18 mouse cellular contexts compared by ENCODE assay signal in genomic region chr13:35129475-35129874, GRCm38 (mm10).
DNase-seq lines count a peak whose midpoint lies in the region; ATAC-seq lines count a peak whose summit lies in the region.
"Had no signal": no experiment of that assay in that cellular context is flagged by ENCODE, and none has a peak within 500 bp of the region (broad histone marks: within the 10 kb centered on the region; RNA-seq: fewer than 3 reads in every experiment).

No protein-coding gene starts in this region.

- ATAC-seq in frontal cortex, adult (ENCODE audit: low TSS enrichment), result no peak
- no peak for ATAC-seq in forebrain, embryonic 11.5 days (replicated peaks; ENCODE audit: low FRiP score)
- ATAC-seq: forebrain, embryonic 16.5 days; midbrain, embryonic 16.5 days had no signal

- peak; percentile 10 to 16 for DNase-seq in frontal cortex, adult 2 months (ENCODE audit: extremely low spot score in 1 of 2, low spot score in 1 of 2)
- DNase-seq in 416B (ENCODE audit: low read depth) (peak; percentile 13), adipocyte (ENCODE audit: low spot score) (no peak), liver (no peak)
- peak; percentile 20 for DNase-seq in brain, adult 2 months (ENCODE audit: low read depth, low spot score)
- DNase-seq in thymus, adult 18-20 months, result peak; percentile 55 to 79
- DNase-seq in forebrain, embryonic 11.5 days (ENCODE audit: low spot score), result no peak
- DNase-seq: adrenal gland, postnatal 14 days; cerebellum, adult 9-10 months; gastrocnemius, postnatal 10 days; heart, postnatal 4 days; lung, embryonic 14.5 days; right cerebral cortex, postnatal 4 days had no signal

- H3K4me3 ChIP-seq in forebrain, embryonic 11.5 days (ENCODE audit: low read depth, low read length), result no peak overlapping the region

- 78% methylated on average over 2 of the region's 2 CpGs for WGBS in forebrain, embryonic 11.5 days

- no peaks in the 10 kb centered on the region for H3K27me3 ChIP-seq in forebrain, embryonic 11.5 days (ENCODE audit: control insufficient read depth, insufficient read depth, low read length)

- H3K4me2 ChIP-seq in forebrain, embryonic 11.5 days (ENCODE audit: low read depth, low read length, severe bottlenecking), result no peak overlapping the region
- H3K4me2 ChIP-seq: heart, embryonic 11.5 days; lung, embryonic 14.5 days had no signal

- no peak overlapping the region for H3K9ac ChIP-seq in forebrain, embryonic 11.5 days (ENCODE audit: low read length)
- H3K9ac ChIP-seq: lung, embryonic 14.5 days had no signal

- no peaks in the 10 kb centered on the region for H3K4me1 ChIP-seq in forebrain, embryonic 11.5 days (replicated peaks; ENCODE audit: control insufficient read depth, insufficient read depth, low read length)

- H3K27ac ChIP-seq in forebrain, embryonic 11.5 days (ENCODE audit: low read depth, low read length), result no peak overlapping the region
- H3K27ac ChIP-seq: macrophage had no signal

- no peaks in the 10 kb centered on the region for H3K9me3 ChIP-seq in forebrain, embryonic 11.5 days (ENCODE audit: control insufficient read depth, low read length)

- H3K36me3 ChIP-seq in forebrain, embryonic 11.5 days (ENCODE audit: control insufficient read depth, insufficient read depth, low read length), result no peaks in the 10 kb centered on the region

Comparison
In these comparisons a context has a peak if more than half of its experiments do, and no peak if none do; other contexts are left out.
1. DNase-seq: peak in frontal cortex, adult 2 months (2 of 2), 416B (single experiment), brain, adult 2 months (single experiment) and thymus, adult 18-20 months (2 of 2); none in adipocyte (single experiment), liver (single experiment) and forebrain, embryonic 11.5 days (single experiment).